Mouse (Mus musculus) kidney, postnatal 25 days (tissue): ENCODE measurements around the gene F10.
"Not testable (repeated sequence)": the region's sequence is repeated elsewhere in the genome, so short reads cannot be mapped to it uniquely, and the experiment has no call there.

Source experiments
- DNase-seq, 2 experiments: peaks; one replicate each; pipeline ENCODE4 v3.0.0; 2021; ENCODE audit warnings: mixed read lengths in 2 of 2

Gene F10

GRCm38 (mm10) chr8:13060441-13061150 is 23.5 kb downstream of the F10 start, which contains the start of gene Proz:
Gene Proz (plus strand): TSS chr8:13060914.
- peak; percentile 73 to 92 for DNase-seq

GRCm38 (mm10) chr8:13063112-13063511 is 26.0 kb downstream of the F10 start:
- DNase-seq = no peak

GRCm38 (mm10) chr8:13073255-13073654 is 36.1 kb downstream of the F10 start:
- DNase-seq = no peak

- DNase-seq = no peak
Observed at GRCm38 (mm10) chr8:13075044-13075443, 37.9 kb downstream of the F10 start.

- DNase-seq = not testable (repeated sequence)
Observed at GRCm38 (mm10) chr8:13075579-13075978, 38.5 kb downstream of the F10 start.

- no peak for DNase-seq
Observed at GRCm38 (mm10) chr8:13077542-13077941, 40.4 kb downstream of the F10 start.

- DNase-seq = peak; percentile 92 to 94
Observed at GRCm38 (mm10) chr8:13104691-13105086, 67.6 kb downstream of the F10 start.

- DNase-seq = peak; percentile 97 to 98
Observed at GRCm38 (mm10) chr8:13105087-13105881, 68.2 kb downstream of the F10 start, which contains the start of the genes Pcid2 and Cul4a. Gene Pcid2 (minus strand): TSS chr8:13105459. Gene Cul4a (plus strand): TSS chr8:13105621.

GRCm38 (mm10) chr8:13105908-13106551 is 68.9 kb downstream of the F10 start:
- DNase-seq = peak; percentile 51 to 84
